Mouse (Mus musculus): ENCODE measurements at regions not wholly inside any gene's neighbourhood (a gene's known extent, or its start where the extent isn't known, plus 50 kb on each side); places are given as distances from the start of the nearest gene placed in this dataset.

- H3K4me1 ChIP-seq (ENCODE audit: control insufficient read depth, insufficient read depth, low read length): no peaks in the 10 kb centered on the region
- WGBS: 20% methylated on average over 9 of the region's 9 CpGs
- H3K9ac ChIP-seq (ENCODE audit: low read length): no peak overlapping the region
- H3K9me3 ChIP-seq (replicated peaks; ENCODE audit: control insufficient read depth, low read length): no peaks in the 10 kb centered on the region
- no peaks in the 10 kb centered on the region for H3K27me3 ChIP-seq (ENCODE audit: control insufficient read depth, insufficient read depth, low read length)
- no peak for ATAC-seq (replicated peaks; ENCODE audit: extremely low read depth, insufficient read depth, low FRiP score)
- H3K36me3 ChIP-seq (ENCODE audit: control insufficient read depth, insufficient read depth): no peaks in the 10 kb centered on the region
- H3K4me3 ChIP-seq (ENCODE audit: low read length): no peak overlapping the region
- no peak overlapping the region for H3K27ac ChIP-seq (ENCODE audit: low read length)
- H3K4me2 ChIP-seq (ENCODE audit: low read depth, low read length): no peak overlapping the region
Observed at GRCm38 (mm10) chr4:110119438-110119837, 141.6 kb downstream of the Dmrta2 start.

- no peak overlapping the region for H3K9ac ChIP-seq (ENCODE audit: low read length)
- no peaks in the 10 kb centered on the region for H3K4me1 ChIP-seq (ENCODE audit: control insufficient read depth, insufficient read depth, low read length)
- H3K4me2 ChIP-seq (ENCODE audit: low read depth, low read length): no peak overlapping the region
- H3K9me3 ChIP-seq (replicated peaks; ENCODE audit: control insufficient read depth, low read length): no peaks in the 10 kb centered on the region
- no peaks in the 10 kb centered on the region for H3K36me3 ChIP-seq (ENCODE audit: control insufficient read depth, insufficient read depth)
- H3K4me3 ChIP-seq (ENCODE audit: low read length): no peak overlapping the region
- no peaks in the 10 kb centered on the region for H3K27me3 ChIP-seq (ENCODE audit: control insufficient read depth, insufficient read depth, low read length)
- 34% methylated on average over 3 of the region's 3 CpGs for WGBS
- no peak for ATAC-seq (replicated peaks; ENCODE audit: extremely low read depth, insufficient read depth, low FRiP score)
- H3K27ac ChIP-seq (ENCODE audit: low read length): no peak overlapping the region
Observed at GRCm38 (mm10) chr4:110119874-110120273, 142.0 kb downstream of the Dmrta2 start.

- H3K27me3 ChIP-seq (ENCODE audit: control insufficient read depth, insufficient read depth, low read length): no peaks in the 10 kb centered on the region
- no peak overlapping the region for H3K4me3 ChIP-seq (ENCODE audit: low read length)
- H3K27ac ChIP-seq (ENCODE audit: low read length): no peak overlapping the region
- H3K4me1 ChIP-seq (ENCODE audit: control insufficient read depth, insufficient read depth, low read length): no peaks in the 10 kb centered on the region
- no peaks in the 10 kb centered on the region for H3K36me3 ChIP-seq (ENCODE audit: control insufficient read depth, insufficient read depth)
- WGBS: 83% methylated on average over 9 of the region's 9 CpGs
- no peak for ATAC-seq (replicated peaks; ENCODE audit: extremely low read depth, insufficient read depth, low FRiP score)
- no peaks in the 10 kb centered on the region for H3K9me3 ChIP-seq (replicated peaks; ENCODE audit: control insufficient read depth, low read length)
- no peak overlapping the region for H3K4me2 ChIP-seq (ENCODE audit: low read depth, low read length)
- H3K9ac ChIP-seq (ENCODE audit: low read length): no peak overlapping the region
Observed at GRCm38 (mm10) chr4:110120761-110121160, 142.9 kb downstream of the Dmrta2 start.

- ATAC-seq (replicated peaks; ENCODE audit: extremely low read depth, insufficient read depth, low FRiP score): no peak
- no peaks in the 10 kb centered on the region for H3K27me3 ChIP-seq (ENCODE audit: control insufficient read depth, insufficient read depth, low read length)
- no peaks in the 10 kb centered on the region for H3K9me3 ChIP-seq (replicated peaks; ENCODE audit: control insufficient read depth, low read length)
- H3K27ac ChIP-seq (ENCODE audit: low read length): no peak overlapping the region
- no peak overlapping the region for H3K9ac ChIP-seq (ENCODE audit: low read length)
- no peak overlapping the region for H3K4me3 ChIP-seq (ENCODE audit: low read length)
- H3K36me3 ChIP-seq (ENCODE audit: control insufficient read depth, insufficient read depth): no peaks in the 10 kb centered on the region
- H3K4me1 ChIP-seq (ENCODE audit: control insufficient read depth, insufficient read depth, low read length): no peaks in the 10 kb centered on the region
- WGBS: 46% methylated on average over 5 of the region's 5 CpGs
- H3K4me2 ChIP-seq (ENCODE audit: low read depth, low read length): no peak overlapping the region
Observed at GRCm38 (mm10) chr4:110121447-110121846, 143.6 kb downstream of the Dmrta2 start.

- Histone ChIP-seq H3K27me3 (ENCODE audit: control insufficient read depth, insufficient read depth, low read length) (no peaks in the 10 kb centered on the region), H3K4me2 (ENCODE audit: low read depth, low read length) (no peak overlapping the region), H3K4me3 (ENCODE audit: low read length) (no peak overlapping the region), H3K9me3 (replicated peaks; ENCODE audit: control insufficient read depth, low read length) (no peaks in the 10 kb centered on the region), H3K4me1 (ENCODE audit: control insufficient read depth, insufficient read depth, low read length) (no peaks in the 10 kb centered on the region), H3K9ac (ENCODE audit: low read length) (no peak overlapping the region), H3K27ac (ENCODE audit: low read length) (no peak overlapping the region), H3K36me3 (ENCODE audit: control insufficient read depth, insufficient read depth) (no peaks in the 10 kb centered on the region)
- 58% methylated on average over 6 of the region's 6 CpGs for WGBS
- ATAC-seq (replicated peaks; ENCODE audit: extremely low read depth, insufficient read depth, low FRiP score): no peak
Observed at GRCm38 (mm10) chr4:110125067-110125784, 147.4 kb downstream of the Dmrta2 start.

- H3K9me3 ChIP-seq (replicated peaks; ENCODE audit: control insufficient read depth, low read length): no peaks in the 10 kb centered on the region
- no peak overlapping the region for H3K4me2 ChIP-seq (ENCODE audit: low read depth, low read length)
- no peaks in the 10 kb centered on the region for H3K36me3 ChIP-seq (ENCODE audit: control insufficient read depth, insufficient read depth)
- no peak for ATAC-seq (replicated peaks; ENCODE audit: extremely low read depth, insufficient read depth, low FRiP score)
- H3K9ac ChIP-seq (ENCODE audit: low read length): no peak overlapping the region
- no peak overlapping the region for H3K27ac ChIP-seq (ENCODE audit: low read length)
- no peak overlapping the region for H3K4me3 ChIP-seq (ENCODE audit: low read length)
- no peaks in the 10 kb centered on the region for H3K27me3 ChIP-seq (ENCODE audit: control insufficient read depth, insufficient read depth, low read length)
- 61% methylated on average over 3 of the region's 3 CpGs for WGBS
- no peaks in the 10 kb centered on the region for H3K4me1 ChIP-seq (ENCODE audit: control insufficient read depth, insufficient read depth, low read length)
Observed at GRCm38 (mm10) chr4:110127941-110128520, 150.2 kb downstream of the Dmrta2 start.

GRCm38 (mm10) chr4:110128918-110129317 is 151.1 kb downstream of the Dmrta2 start:
- Histone ChIP-seq H3K4me3 (ENCODE audit: low read length) (no peak overlapping the region), H3K36me3 (ENCODE audit: control insufficient read depth, insufficient read depth) (no peaks in the 10 kb centered on the region), H3K4me1 (ENCODE audit: control insufficient read depth, insufficient read depth, low read length) (peaks cover 4% of the 10 kb centered on the region), H3K9me3 (replicated peaks; ENCODE audit: control insufficient read depth, low read length) (no peaks in the 10 kb centered on the region), H3K9ac (ENCODE audit: low read length) (no peak overlapping the region), H3K27me3 (ENCODE audit: control insufficient read depth, insufficient read depth, low read length) (no peaks in the 10 kb centered on the region), H3K27ac (ENCODE audit: low read length) (no peak overlapping the region), H3K4me2 (ENCODE audit: low read depth, low read length) (no peak overlapping the region)
- 8% methylated on average over 1 of the region's 1 CpGs for WGBS
- no peak for ATAC-seq (replicated peaks; ENCODE audit: extremely low read depth, insufficient read depth, low FRiP score)

GRCm38 (mm10) chr4:110129518-110129917 is 151.7 kb downstream of the Dmrta2 start:
- H3K4me2 ChIP-seq (ENCODE audit: low read depth, low read length): no peak overlapping the region
- H3K4me3 ChIP-seq (ENCODE audit: low read length): no peak overlapping the region
- H3K27ac ChIP-seq (ENCODE audit: low read length): no peak overlapping the region
- no peak for ATAC-seq (replicated peaks; ENCODE audit: extremely low read depth, insufficient read depth, low FRiP score)
- no peak overlapping the region for H3K9ac ChIP-seq (ENCODE audit: low read length)
- no peaks in the 10 kb centered on the region for H3K36me3 ChIP-seq (ENCODE audit: control insufficient read depth, insufficient read depth)
- H3K27me3 ChIP-seq (ENCODE audit: control insufficient read depth, insufficient read depth, low read length): no peaks in the 10 kb centered on the region
- no peaks in the 10 kb centered on the region for H3K9me3 ChIP-seq (replicated peaks; ENCODE audit: control insufficient read depth, low read length)
- H3K4me1 ChIP-seq (ENCODE audit: control insufficient read depth, insufficient read depth, low read length): peaks cover 9% of the 10 kb centered on the region
- 69% methylated on average over 3 of the region's 3 CpGs for WGBS

- ATAC-seq (replicated peaks; ENCODE audit: extremely low read depth, insufficient read depth, low FRiP score): no peak
- Histone ChIP-seq H3K4me2 (ENCODE audit: low read depth, low read length) (no peak overlapping the region), H3K27ac (ENCODE audit: low read length) (no peak overlapping the region), H3K4me1 (ENCODE audit: control insufficient read depth, insufficient read depth, low read length) (peaks cover 9% of the 10 kb centered on the region), H3K4me3 (ENCODE audit: low read length) (no peak overlapping the region), H3K9ac (ENCODE audit: low read length) (no peak overlapping the region), H3K36me3 (ENCODE audit: control insufficient read depth, insufficient read depth) (no peaks in the 10 kb centered on the region), H3K9me3 (replicated peaks; ENCODE audit: control insufficient read depth, low read length) (no peaks in the 10 kb centered on the region), H3K27me3 (ENCODE audit: control insufficient read depth, insufficient read depth, low read length) (no peaks in the 10 kb centered on the region)
- WGBS: 43% methylated on average over 4 of the region's 4 CpGs
Observed at GRCm38 (mm10) chr4:110132061-110132460, 154.2 kb downstream of the Dmrta2 start.
